Mouse (Mus musculus): ENCODE data around the gene Dlgap4. TPM values are rescaled to one million over a fixed set of nuclear protein-coding genes. Genes with fewer than 3 reads are reported as not detected.

Gene Dlgap4
- polyA plus RNA-seq, 1 experiment from 2014 or later = 55.5 TPM

DNA sequence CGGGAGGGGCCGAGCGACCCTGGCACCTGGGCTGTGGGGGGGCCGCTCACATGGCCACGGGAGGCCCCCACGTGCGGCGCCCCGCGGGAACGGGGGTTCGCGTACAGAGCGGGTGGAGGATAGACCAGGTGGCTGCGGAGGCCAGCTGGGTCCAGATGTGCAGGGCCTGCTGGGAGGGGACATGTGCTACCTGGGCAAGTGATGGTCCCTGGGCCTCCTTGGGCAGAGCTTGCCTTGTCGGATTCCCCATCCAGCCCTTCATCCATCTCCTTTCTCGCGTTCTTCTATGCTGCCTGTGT is 702 bp downstream of the Dlgap4 start:
- H3K4me1 ChIP-seq (ENCODE audit: control insufficient read depth, insufficient read depth, low read length) = peaks cover 14% of the 10 kb centered on the region
- ATAC-seq (ENCODE audit: insufficient read depth, low FRiP score) = no peak; the same call in 1 of the 2 replicates
- WGBS = under 1% methylated on average over 18 of the region's 18 CpGs
- peak overlapping the region; percentile 72 for H3K9ac ChIP-seq (ENCODE audit: low read length)
- peak overlapping the region; percentile 62 for H3K4me3 ChIP-seq (replicated peaks; ENCODE audit: low read length)
- H3K4me2 ChIP-seq (ENCODE audit: low read depth, low read length) = peak overlapping the region; percentile 95
- H3K9me3 ChIP-seq (replicated peaks; ENCODE audit: control insufficient read depth, low read length) = no peaks in the 10 kb centered on the region
- peaks cover 58% of the 10 kb centered on the region for H3K27me3 ChIP-seq (ENCODE audit: control insufficient read depth, insufficient read depth, low read length)
- H3K27ac ChIP-seq (ENCODE audit: low read length) = no peak overlapping the region
- H3K36me3 ChIP-seq (ENCODE audit: control insufficient read depth, insufficient read depth, low read length) = no peaks in the 10 kb centered on the region

DNA sequence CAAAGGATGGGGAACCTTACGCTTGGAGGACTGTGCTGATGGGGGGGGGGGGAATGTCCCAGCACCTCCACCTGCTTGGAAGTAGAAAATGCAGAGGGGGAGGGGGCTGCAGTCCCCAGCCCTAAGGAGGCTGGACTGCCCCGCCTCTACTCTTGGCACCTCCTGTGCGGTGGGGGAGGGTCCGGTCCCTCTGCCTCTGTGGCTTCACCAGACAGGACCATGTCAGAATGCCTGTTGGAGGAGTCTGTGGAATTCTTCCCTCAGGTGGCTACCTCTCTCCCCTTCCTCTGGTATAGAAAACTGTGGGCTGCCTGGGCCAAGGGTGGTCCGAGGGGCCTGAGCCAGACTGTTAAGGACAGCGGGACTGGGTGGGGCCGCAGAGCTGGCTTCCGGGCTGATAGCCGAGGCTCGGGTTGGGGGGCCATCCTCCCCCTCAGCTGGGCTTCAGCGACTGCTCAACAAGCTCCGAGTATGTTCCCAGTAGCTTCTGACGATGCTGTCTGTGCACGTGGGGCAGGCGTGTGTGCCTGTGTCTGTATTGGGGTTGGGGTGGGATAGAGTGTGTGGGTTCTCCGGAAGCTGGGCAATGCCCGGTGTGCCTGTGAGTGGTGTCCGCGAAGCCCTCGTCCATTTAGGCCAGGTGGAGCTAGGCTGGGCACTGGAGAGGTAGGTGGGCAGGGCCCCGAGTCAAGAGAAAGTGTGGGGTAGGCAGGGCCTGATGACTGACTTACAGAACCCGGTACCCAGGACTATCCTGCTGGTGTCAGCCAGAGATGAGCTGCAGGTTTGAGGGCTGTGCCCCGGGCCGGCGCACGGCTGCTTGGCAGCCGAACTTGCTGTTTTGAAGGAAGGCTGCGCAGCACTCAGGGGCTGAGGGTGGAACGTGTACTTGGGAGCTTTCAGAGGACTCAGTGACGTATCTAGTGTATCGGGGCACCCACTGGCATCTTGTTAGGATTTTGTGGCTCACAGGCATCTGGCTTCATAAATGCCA is 1.5 kb downstream of the Dlgap4 start:
- Histone ChIP-seq H3K27ac (ENCODE audit: low read length) (no peak overlapping the region), H3K4me2 (ENCODE audit: low read depth, low read length) (peak overlapping the region; percentile 95), H3K4me3 (replicated peaks; ENCODE audit: low read length) (peak overlapping the region; percentile 62), H3K9me3 (replicated peaks; ENCODE audit: control insufficient read depth, low read length) (no peaks in the 10 kb centered on the region), H3K27me3 (ENCODE audit: control insufficient read depth, insufficient read depth, low read length) (peaks cover 58% of the 10 kb centered on the region), H3K36me3 (ENCODE audit: control insufficient read depth, insufficient read depth, low read length) (no peaks in the 10 kb centered on the region), H3K9ac (ENCODE audit: low read length) (no peak overlapping the region), H3K4me1 (ENCODE audit: control insufficient read depth, insufficient read depth, low read length) (peaks cover 14% of the 10 kb centered on the region)
- 9% methylated on average over 31 of the region's 31 CpGs for WGBS
- ATAC-seq (ENCODE audit: insufficient read depth, low FRiP score) = no peak

DNA sequence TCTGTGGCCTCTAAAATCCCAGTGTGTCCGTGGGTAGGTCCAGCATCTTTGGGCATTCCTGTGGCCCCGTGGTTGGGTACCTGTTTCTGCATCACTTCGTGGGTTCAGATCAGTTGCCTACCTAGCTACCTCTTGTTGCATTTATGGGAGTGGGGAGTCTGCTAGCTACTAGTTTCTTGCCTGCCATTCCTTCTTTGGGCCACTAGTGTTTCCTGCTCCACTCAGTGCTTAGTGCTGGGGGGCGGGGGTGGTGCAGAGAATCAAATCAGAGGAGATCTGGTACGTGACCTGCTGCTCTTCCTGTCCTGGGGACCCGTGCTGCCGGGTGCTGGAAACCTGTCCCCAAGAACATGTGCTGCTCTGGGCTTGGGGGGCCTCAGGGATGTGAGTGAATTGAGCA is 3.0 kb downstream of the Dlgap4 start:
- Histone ChIP-seq H3K9me3 (replicated peaks; ENCODE audit: control insufficient read depth, low read length) (no peaks in the 10 kb centered on the region), H3K4me1 (ENCODE audit: control insufficient read depth, insufficient read depth, low read length) (peaks cover 14% of the 10 kb centered on the region), H3K4me3 (replicated peaks; ENCODE audit: low read length) (no peak overlapping the region), H3K27me3 (ENCODE audit: control insufficient read depth, insufficient read depth, low read length) (peaks cover 55% of the 10 kb centered on the region), H3K9ac (ENCODE audit: low read length) (no peak overlapping the region), H3K4me2 (ENCODE audit: low read depth, low read length) (no peak overlapping the region), H3K36me3 (ENCODE audit: control insufficient read depth, insufficient read depth, low read length) (no peaks in the 10 kb centered on the region), H3K27ac (ENCODE audit: low read length) (no peak overlapping the region)
- 70% methylated on average over 7 of the region's 7 CpGs for WGBS
- ATAC-seq (ENCODE audit: insufficient read depth, low FRiP score) = no peak

DNA sequence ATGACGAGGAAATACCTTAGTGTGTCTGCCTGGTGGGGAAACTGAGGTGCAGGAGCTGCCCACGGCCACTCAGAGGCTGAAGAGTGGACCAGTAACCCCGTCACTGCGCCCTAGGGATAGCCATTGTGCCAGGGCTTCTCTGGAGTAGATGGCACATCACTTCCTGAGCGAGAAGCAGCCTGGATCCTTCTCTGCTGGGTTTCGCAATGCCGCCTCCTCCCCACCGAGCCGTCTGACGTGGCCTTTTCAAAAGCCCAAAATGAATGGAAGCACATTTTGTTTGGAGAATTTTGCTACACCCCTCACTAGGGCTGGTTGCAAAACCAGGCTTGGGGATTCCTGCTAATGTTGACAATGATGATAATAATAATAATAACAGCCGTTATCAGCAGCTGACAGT is 4.0 kb downstream of the Dlgap4 start:
- WGBS = 30% methylated on average over 11 of the region's 11 CpGs

DNA sequence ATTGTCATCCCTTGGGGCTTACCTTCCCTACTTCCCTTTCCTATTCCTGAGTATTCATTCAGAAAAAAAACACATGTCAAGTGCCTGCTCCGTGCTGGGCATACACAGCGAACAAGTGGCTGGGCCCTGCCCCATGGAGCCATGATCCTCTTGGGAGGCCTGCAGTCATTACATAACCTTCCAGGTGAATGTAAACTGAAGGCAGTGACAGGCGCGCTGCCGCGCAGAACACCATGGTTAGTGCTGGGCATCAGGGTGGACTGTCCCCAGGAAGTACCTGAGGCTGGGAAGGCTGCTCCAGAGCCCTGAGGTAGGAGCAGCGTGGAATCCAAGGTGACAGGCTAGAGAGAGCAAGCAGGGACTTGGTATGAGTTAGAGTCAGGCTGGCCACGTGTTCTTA is 7.4 kb downstream of the Dlgap4 start:
- Histone ChIP-seq H3K4me2 (ENCODE audit: low read depth, low read length) (no peak overlapping the region), H3K4me3 (replicated peaks; ENCODE audit: low read length) (no peak overlapping the region), H3K27ac (ENCODE audit: low read length) (no peak overlapping the region), H3K9me3 (replicated peaks; ENCODE audit: control insufficient read depth, low read length) (no peaks in the 10 kb centered on the region), H3K36me3 (ENCODE audit: control insufficient read depth, insufficient read depth, low read length) (no peaks in the 10 kb centered on the region), H3K9ac (ENCODE audit: low read length) (no peak overlapping the region), H3K4me1 (ENCODE audit: control insufficient read depth, insufficient read depth, low read length) (no peaks in the 10 kb centered on the region), H3K27me3 (ENCODE audit: control insufficient read depth, insufficient read depth, low read length) (peaks cover 19% of the 10 kb centered on the region)
- no peak for ATAC-seq (ENCODE audit: insufficient read depth, low FRiP score)
- 72% methylated on average over 8 of the region's 8 CpGs for WGBS

More for the DNA sequence above, 4.0 kb downstream of the Dlgap4 start:
- H3K9me3 ChIP-seq (replicated peaks; ENCODE audit: control insufficient read depth, low read length) = no peaks in the 10 kb centered on the region
- peak overlapping the region; percentile 19; the same call in 1 of the 2 replicates for H3K4me3 ChIP-seq (replicated peaks; ENCODE audit: low read length)
- peaks cover 14% of the 10 kb centered on the region for H3K4me1 ChIP-seq (ENCODE audit: control insufficient read depth, insufficient read depth, low read length)
- peak overlapping the region; percentile 46; the same call in 1 of the 2 replicates for H3K9ac ChIP-seq (ENCODE audit: low read length)
- no peak for ATAC-seq (ENCODE audit: insufficient read depth, low FRiP score)
- no peaks in the 10 kb centered on the region for H3K36me3 ChIP-seq (ENCODE audit: control insufficient read depth, insufficient read depth, low read length)
- peaks cover 48% of the 10 kb centered on the region for H3K27me3 ChIP-seq (ENCODE audit: control insufficient read depth, insufficient read depth, low read length)
- peak overlapping the region; percentile 16; the same call in 1 of the 2 replicates for H3K4me2 ChIP-seq (ENCODE audit: low read depth, low read length)
- H3K27ac ChIP-seq (ENCODE audit: low read length) = no peak overlapping the region

DNA sequence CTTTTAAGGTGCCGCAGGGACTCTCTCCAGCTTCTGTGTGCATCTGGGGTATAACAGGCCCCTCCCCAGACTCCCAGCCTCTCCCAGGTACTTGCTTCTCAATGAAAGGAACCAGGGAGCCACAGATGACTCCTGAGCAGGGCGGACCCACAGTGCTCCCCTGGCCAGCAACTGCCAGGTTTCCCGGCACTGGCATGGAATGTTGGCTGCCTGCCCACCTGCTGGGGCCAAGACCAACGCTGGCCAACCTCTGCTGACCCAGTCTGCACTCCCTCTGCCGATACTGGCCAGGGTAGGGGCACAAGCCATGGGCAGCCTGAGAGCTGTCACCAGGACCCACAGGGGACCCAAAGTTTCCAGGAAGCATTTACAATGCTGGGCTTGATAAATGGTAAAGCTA is 7.9 kb downstream of the Dlgap4 start:
- Histone ChIP-seq H3K9me3 (replicated peaks; ENCODE audit: control insufficient read depth, low read length) (no peaks in the 10 kb centered on the region), H3K36me3 (ENCODE audit: control insufficient read depth, insufficient read depth, low read length) (no peaks in the 10 kb centered on the region), H3K4me1 (ENCODE audit: control insufficient read depth, insufficient read depth, low read length) (no peaks in the 10 kb centered on the region), H3K27ac (ENCODE audit: low read length) (no peak overlapping the region), H3K4me2 (ENCODE audit: low read depth, low read length) (no peak overlapping the region), H3K4me3 (replicated peaks; ENCODE audit: low read length) (no peak overlapping the region), H3K9ac (ENCODE audit: low read length) (no peak overlapping the region), H3K27me3 (ENCODE audit: control insufficient read depth, insufficient read depth, low read length) (peaks cover 14% of the 10 kb centered on the region)
- 51% methylated on average over 5 of the region's 5 CpGs for WGBS
- ATAC-seq (ENCODE audit: insufficient read depth, low FRiP score) = no peak

DNA sequence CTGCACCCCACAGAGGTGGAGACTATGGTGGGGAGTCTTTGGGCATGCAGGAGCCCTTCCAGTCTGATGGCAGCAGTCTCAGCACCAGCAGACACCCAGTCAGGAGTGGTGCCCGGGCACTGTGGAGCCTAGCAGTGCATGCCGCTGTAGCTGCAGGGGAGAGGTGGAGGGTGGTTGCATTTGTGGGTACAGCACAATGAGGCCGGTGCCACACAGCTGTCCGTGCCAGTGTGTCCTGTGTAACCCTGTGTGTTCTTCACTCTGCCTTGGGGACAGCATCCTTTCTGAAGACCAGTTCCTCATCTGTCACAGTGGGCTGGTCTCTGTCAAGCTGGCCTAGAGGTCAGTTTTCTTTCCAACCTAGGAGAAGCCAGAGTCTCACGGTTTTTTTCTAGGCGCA is 8.7 kb downstream of the Dlgap4 start:
- Histone ChIP-seq H3K27me3 (ENCODE audit: control insufficient read depth, insufficient read depth, low read length) (peaks cover 12% of the 10 kb centered on the region), H3K4me3 (replicated peaks; ENCODE audit: low read length) (no peak overlapping the region), H3K27ac (ENCODE audit: low read length) (no peak overlapping the region), H3K36me3 (ENCODE audit: control insufficient read depth, insufficient read depth, low read length) (no peaks in the 10 kb centered on the region), H3K4me1 (ENCODE audit: control insufficient read depth, insufficient read depth, low read length) (no peaks in the 10 kb centered on the region), H3K9me3 (replicated peaks; ENCODE audit: control insufficient read depth, low read length) (no peaks in the 10 kb centered on the region), H3K4me2 (ENCODE audit: low read depth, low read length) (no peak overlapping the region), H3K9ac (ENCODE audit: low read length) (no peak overlapping the region)
- no peak for ATAC-seq (ENCODE audit: insufficient read depth, low FRiP score)
- 85% methylated on average over 6 of the region's 6 CpGs for WGBS

DNA sequence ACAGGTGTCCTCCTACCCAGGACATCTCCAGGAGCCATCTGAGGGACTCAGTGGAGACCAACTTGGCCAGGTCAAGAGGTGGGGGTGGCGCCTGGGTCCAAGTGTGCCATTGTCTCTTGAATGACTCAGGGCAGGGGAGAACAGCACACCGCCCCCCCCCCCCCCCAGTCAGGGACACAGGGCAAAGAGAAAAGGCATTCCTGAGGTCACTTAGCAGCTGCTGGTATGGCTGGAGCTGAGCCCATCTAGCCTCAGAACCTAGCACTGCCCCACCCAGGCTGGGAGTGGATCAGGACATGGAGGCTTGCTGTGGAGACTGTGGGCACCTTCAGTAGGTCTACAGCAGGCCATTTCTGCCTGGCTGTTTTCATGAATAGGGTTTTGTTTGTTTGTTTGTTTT is 9.7 kb downstream of the Dlgap4 start:
- WGBS = 71% methylated on average over 2 of the region's 2 CpGs
- H3K36me3 ChIP-seq (ENCODE audit: control insufficient read depth, insufficient read depth, low read length) = no peaks in the 10 kb centered on the region
- no peak overlapping the region for H3K9ac ChIP-seq (ENCODE audit: low read length)
- no peaks in the 10 kb centered on the region for H3K4me1 ChIP-seq (ENCODE audit: control insufficient read depth, insufficient read depth, low read length)
- H3K27me3 ChIP-seq (ENCODE audit: control insufficient read depth, insufficient read depth, low read length) = peaks cover 5% of the 10 kb centered on the region; the same call in 1 of the 2 replicates
- no peak for ATAC-seq (ENCODE audit: insufficient read depth, low FRiP score)
- no peak overlapping the region for H3K27ac ChIP-seq (ENCODE audit: low read length)
- no peak overlapping the region for H3K4me3 ChIP-seq (replicated peaks; ENCODE audit: low read length)
- H3K4me2 ChIP-seq (ENCODE audit: low read depth, low read length) = no peak overlapping the region
- H3K9me3 ChIP-seq (replicated peaks; ENCODE audit: control insufficient read depth, low read length) = no peaks in the 10 kb centered on the region

DNA sequence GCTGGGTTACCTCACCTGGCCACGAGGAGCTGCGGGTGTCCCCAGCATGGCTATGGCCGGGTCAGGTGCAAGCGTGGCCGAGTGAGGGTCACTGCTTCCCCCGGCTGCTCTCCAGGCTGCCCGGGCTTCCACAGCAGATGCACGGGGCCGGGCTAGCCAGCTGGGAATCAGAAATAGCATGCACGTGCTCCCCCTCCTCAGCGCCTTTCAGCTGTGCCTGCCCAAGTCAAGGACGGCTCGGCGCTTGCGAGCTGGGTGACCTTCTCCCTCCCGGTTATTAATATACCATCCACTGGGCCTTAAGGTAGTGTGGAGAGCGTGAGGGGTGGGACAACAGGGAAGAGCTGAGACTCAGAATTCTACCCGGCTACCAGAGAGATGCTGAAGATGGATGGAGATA is 11.8 kb downstream of the Dlgap4 start:
- no peak overlapping the region for H3K9ac ChIP-seq (ENCODE audit: low read length)
- no peaks in the 10 kb centered on the region for H3K27me3 ChIP-seq (ENCODE audit: control insufficient read depth, insufficient read depth, low read length)
- no peaks in the 10 kb centered on the region for H3K4me1 ChIP-seq (ENCODE audit: control insufficient read depth, insufficient read depth, low read length)
- 72% methylated on average over 18 of the region's 18 CpGs for WGBS
- H3K9me3 ChIP-seq (replicated peaks; ENCODE audit: control insufficient read depth, low read length) = no peaks in the 10 kb centered on the region
- H3K27ac ChIP-seq (ENCODE audit: low read length) = no peak overlapping the region
- no peak overlapping the region for H3K4me2 ChIP-seq (ENCODE audit: low read depth, low read length)
- ATAC-seq (ENCODE audit: insufficient read depth, low FRiP score) = no peak
- no peaks in the 10 kb centered on the region for H3K36me3 ChIP-seq (ENCODE audit: control insufficient read depth, insufficient read depth, low read length)
- H3K4me3 ChIP-seq (replicated peaks; ENCODE audit: low read length) = no peak overlapping the region

All from stomach, embryonic 16.5 days (tissue).